Mouse (Mus musculus) small intestine, adult 2 months (tissue): ENCODE measurements around the gene Thap3.

Experiments used
- CTCF ChIP-seq: fragments of 200-500 bp; IDR thresholded peaks from 2 replicates; pipeline ENCODE4 v1.5.1; 2012; ENCODE audit warnings: low read depth, mild to moderate bottlenecking, control low read depth, inconsistent platforms, low read length, moderate library complexity, mixed read lengths; ENCODE audit not compliant: insufficient replicate concordance, insufficient read length; ENCODE audit errors: extremely low read depth
- POLR2A ChIP-seq: fragments of 200-500 bp; IDR thresholded peaks from 2 replicates; pipeline ENCODE4 v1.6.1; 2012; ENCODE audit warnings: low read depth, mild to moderate bottlenecking, control low read depth, inconsistent platforms, low read length, moderate library complexity

DNA sequence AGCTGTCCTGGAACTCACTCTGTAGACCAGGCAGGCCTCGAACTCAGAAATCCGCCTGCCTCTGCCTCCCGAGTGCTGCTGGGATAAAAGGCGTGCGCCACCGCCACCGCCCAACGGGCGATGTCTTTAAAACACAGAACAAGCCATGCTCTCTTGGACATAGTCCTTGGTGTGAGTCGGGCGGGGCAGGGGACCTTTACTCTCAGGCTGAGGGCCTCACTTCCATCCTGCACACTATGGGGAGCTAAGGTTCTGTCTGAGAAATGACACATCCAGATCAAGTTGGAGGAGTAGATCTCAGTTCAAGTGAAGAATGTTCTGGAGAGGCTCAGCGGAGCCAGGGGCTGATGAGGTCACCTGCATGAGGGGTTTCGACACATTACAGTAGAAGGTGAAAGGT lies 44.1 kb upstream of the Thap3 start:
- TF ChIP-seq CTCF (no peak), POLR2A (no peak)
